Mouse (Mus musculus): ENCODE results near the gene Acnat2.
"Not testable (repeated sequence)": the region's sequence is repeated elsewhere in the genome, so short reads cannot be mapped to it uniquely, and the experiment has no call there.

DNA sequence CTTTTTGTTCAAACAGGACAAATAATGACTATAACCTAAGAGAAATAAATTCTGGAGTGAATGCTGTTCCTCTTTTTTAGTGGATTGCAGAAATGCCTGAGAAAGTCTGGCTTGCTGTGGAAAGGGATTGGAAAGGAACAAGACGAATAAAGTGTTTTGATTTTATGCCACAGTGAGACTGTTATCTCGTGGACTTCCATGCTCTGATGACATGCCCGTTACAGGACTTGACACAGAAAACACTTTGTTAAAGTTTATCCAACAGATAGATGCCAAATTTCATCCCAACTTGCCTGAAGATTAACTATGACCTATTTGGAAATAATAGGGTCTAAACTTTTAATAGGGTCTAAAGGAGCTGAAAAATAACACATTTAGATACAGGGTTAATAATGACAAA, 67.9 kb downstream of the Acnat2 start:
- TF ChIP-seq GATA1 (IDR thresholded peaks at IDR 0.05; ENCODE audit: borderline replicate concordance, low read length); FLI1 (IDR thresholded peaks at IDR 0.05; ENCODE audit: low read length): not testable (repeated sequence)

All from megakaryocyte, embryonic 14.5 days (primary cell).